Mouse (Mus musculus): Measurements from ENCODE around the gene Pbld2.
A peak's percentile ranks its signal among the peaks of the same experiment; 100 is the strongest.

Gene Pbld2

GRCm38 (mm10) chr10:63025491-63026011, 1.4 kb downstream of the Pbld2 start:
- no peak for DNase-seq (ENCODE audit: low read depth, low spot score)

GRCm38 (mm10) chr10:63026156-63026794, 2.2 kb downstream of the Pbld2 start:
- no peak for DNase-seq (ENCODE audit: low read depth, low spot score)

- no peak for DNase-seq (ENCODE audit: low read depth, low spot score)
Observed at GRCm38 (mm10) chr10:63026795-63027160, 2.7 kb downstream of the Pbld2 start.

- DNase-seq (ENCODE audit: low read depth, low spot score), result no peak
Observed at GRCm38 (mm10) chr10:63027376-63028161, 3.5 kb downstream of the Pbld2 start.

GRCm38 (mm10) chr10:63028396-63028795, 4.3 kb downstream of the Pbld2 start:
- no peak for DNase-seq (ENCODE audit: low read depth, low spot score)

- no peak for DNase-seq (ENCODE audit: low read depth, low spot score)
Observed at GRCm38 (mm10) chr10:63032267-63032666, 8.2 kb downstream of the Pbld2 start.

- DNase-seq (ENCODE audit: low read depth, low spot score), result no peak
Observed at GRCm38 (mm10) chr10:63032956-63033355, 8.8 kb downstream of the Pbld2 start.

GRCm38 (mm10) chr10:63038571-63039320, 14.6 kb downstream of the Pbld2 start:
- no peak for DNase-seq (ENCODE audit: low read depth, low spot score)

GRCm38 (mm10) chr10:63039867-63040628, 15.9 kb downstream of the Pbld2 start:
- DNase-seq (ENCODE audit: low read depth, low spot score), result no peak

GRCm38 (mm10) chr10:63043154-63043553, 19.0 kb downstream of the Pbld2 start:
- no peak for DNase-seq (ENCODE audit: low read depth, low spot score)

GRCm38 (mm10) chr10:63047751-63048150, 23.6 kb downstream of the Pbld2 start:
- DNase-seq (ENCODE audit: low read depth, low spot score), result no peak

GRCm38 (mm10) chr10:63049106-63049505, 25.0 kb downstream of the Pbld2 start:
- DNase-seq (ENCODE audit: low read depth, low spot score), result peak; percentile 66

GRCm38 (mm10) chr10:63051267-63051666, 27.2 kb downstream of the Pbld2 start:
- DNase-seq (ENCODE audit: low read depth, low spot score), result no peak

- DNase-seq (ENCODE audit: low read depth, low spot score), result no peak
Observed at GRCm38 (mm10) chr10:63052011-63052410, 27.9 kb downstream of the Pbld2 start.

GRCm38 (mm10) chr10:63053007-63053406, 28.9 kb downstream of the Pbld2 start:
- DNase-seq (ENCODE audit: low read depth, low spot score), result peak; percentile 46

GRCm38 (mm10) chr10:63054071-63054470, 30.0 kb downstream of the Pbld2 start:
- peak; percentile 58 for DNase-seq (ENCODE audit: low read depth, low spot score)

GRCm38 (mm10) chr10:63054586-63054985, 30.5 kb downstream of the Pbld2 start:
- DNase-seq (ENCODE audit: low read depth, low spot score), result peak; percentile 70

GRCm38 (mm10) chr10:63056966-63057750, 33.0 kb downstream of the Pbld2 start:
- peak; percentile 82 for DNase-seq (ENCODE audit: low read depth, low spot score)

- DNase-seq (ENCODE audit: low read depth, low spot score), result no peak
Observed at GRCm38 (mm10) chr10:63059862-63060261, 35.7 kb downstream of the Pbld2 start, which contains the start of gene Pbld1. Pbld1 (plus strand) TSS chr10:63060162.

- DNase-seq (ENCODE audit: low read depth, low spot score), result no peak
Observed at GRCm38 (mm10) chr10:63060406-63060805, 36.3 kb downstream of the Pbld2 start.

GRCm38 (mm10) chr10:63061266-63061665, 37.2 kb downstream of the Pbld2 start:
- DNase-seq (ENCODE audit: low read depth, low spot score), result no peak
